Mouse (Mus musculus): ENCODE measurements at regions not wholly inside any gene's neighbourhood (a gene's known extent, or its start where the extent isn't known, plus 50 kb on each side); places are given as distances from the start of the nearest gene placed in this dataset.

- TF ChIP-seq CTCF (IDR thresholded peaks at IDR 0.05; ENCODE audit: low read depth): no peak
- H3K4me3 ChIP-seq (ENCODE audit: low read depth, low read length): no peak overlapping the region
- no peaks in the 10 kb centered on the region for H3K36me3 ChIP-seq (ENCODE audit: control insufficient read depth, insufficient read depth)
- H3K4me2 ChIP-seq (replicated peaks; ENCODE audit: low read depth): no peak overlapping the region
- no peaks in the 10 kb centered on the region for H3K4me1 ChIP-seq (replicated peaks; ENCODE audit: control insufficient read depth, insufficient read depth, low read length)
- no peak overlapping the region for H3K9ac ChIP-seq (ENCODE audit: low read depth, low read length)
- H3K27me3 ChIP-seq (replicated peaks; ENCODE audit: control insufficient read depth, insufficient read depth, low read length): no peaks in the 10 kb centered on the region
- H3K27ac ChIP-seq (ENCODE audit: low read depth, low read length): no peak overlapping the region
- 90% methylated on average over 2 of the region's 2 CpGs for WGBS
- H3K9me3 ChIP-seq (ENCODE audit: control insufficient read depth): no peaks in the 10 kb centered on the region
- ATAC-seq: no peak
These were observed 160.9 kb upstream of the Ednrb start for GRCm38 (mm10) chr14:104005132-104005531.

GRCm38 (mm10) chr14:104002421-104002820 lies 158.2 kb upstream of the Ednrb start:
- WGBS: 45% methylated on average over 1 of the region's 1 CpGs
- Histone ChIP-seq H3K36me3 (ENCODE audit: control insufficient read depth, insufficient read depth) (no peaks in the 10 kb centered on the region), H3K9ac (ENCODE audit: low read depth, low read length) (no peak overlapping the region), H3K4me2 (replicated peaks; ENCODE audit: low read depth) (no peak overlapping the region), H3K27me3 (replicated peaks; ENCODE audit: control insufficient read depth, insufficient read depth, low read length) (no peaks in the 10 kb centered on the region), H3K9me3 (ENCODE audit: control insufficient read depth) (no peaks in the 10 kb centered on the region), H3K27ac (ENCODE audit: low read depth, low read length) (no peak overlapping the region), H3K4me1 (replicated peaks; ENCODE audit: control insufficient read depth, insufficient read depth, low read length) (no peaks in the 10 kb centered on the region), H3K4me3 (ENCODE audit: low read depth, low read length) (no peak overlapping the region)
- no peak for ATAC-seq
- TF ChIP-seq CTCF (IDR thresholded peaks at IDR 0.05; ENCODE audit: low read depth): no peak

DNA sequence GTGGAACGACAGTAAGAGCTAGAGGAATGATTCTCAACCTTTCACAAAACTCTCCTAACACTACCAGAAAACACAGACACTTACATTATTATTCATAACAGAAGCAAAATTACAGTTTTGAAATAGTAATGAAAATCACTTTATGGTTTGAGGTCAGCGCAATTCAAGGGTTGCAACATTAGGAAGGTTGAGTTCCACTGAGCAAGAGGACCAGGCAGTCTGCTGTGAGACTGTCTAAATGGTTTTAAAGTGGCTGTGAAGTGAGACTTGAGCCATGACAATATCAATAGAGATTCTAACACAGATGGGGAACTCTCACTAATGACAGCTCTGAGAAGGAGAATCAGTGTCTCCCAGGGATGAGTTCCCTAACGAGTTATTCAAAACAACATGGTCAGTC lies 146.2 kb upstream of the Ednrb start:
- Histone ChIP-seq H3K27ac (ENCODE audit: low read depth, low read length) (no peak overlapping the region), H3K9me3 (ENCODE audit: control insufficient read depth) (no peaks in the 10 kb centered on the region), H3K4me2 (replicated peaks; ENCODE audit: low read depth) (0 out of 2 replicates have a peak overlapping the region, but pooled peaks have one; percentile 21), H3K4me3 (ENCODE audit: low read depth, low read length) (no peak overlapping the region), H3K36me3 (ENCODE audit: control insufficient read depth, insufficient read depth) (no peaks in the 10 kb centered on the region), H3K27me3 (replicated peaks; ENCODE audit: control insufficient read depth, insufficient read depth, low read length) (no peaks in the 10 kb centered on the region), H3K4me1 (replicated peaks; ENCODE audit: control insufficient read depth, insufficient read depth, low read length) (peaks cover 3% of the 10 kb centered on the region; the same call in 1 of the 2 replicates), H3K9ac (ENCODE audit: low read depth, low read length) (no peak overlapping the region)
- WGBS: 59% methylated on average over 3 of the region's 3 CpGs
- ATAC-seq: peak; percentile 44
- TF ChIP-seq CTCF (IDR thresholded peaks at IDR 0.05; ENCODE audit: low read depth): no peak

- peaks cover 3% of the 10 kb centered on the region; the same call in 1 of the 2 replicates for H3K4me1 ChIP-seq (replicated peaks; ENCODE audit: control insufficient read depth, insufficient read depth, low read length)
These were observed 145.7 kb upstream of the Ednrb start for GRCm38 (mm10) chr14:103989949-103990348.

GRCm38 (mm10) chr14:103987266-103987665 lies 143.1 kb upstream of the Ednrb start:
- WGBS: 85% methylated on average over 3 of the region's 3 CpGs
- no peak for ATAC-seq
- no peaks in the 10 kb centered on the region for H3K27me3 ChIP-seq (replicated peaks; ENCODE audit: control insufficient read depth, insufficient read depth, low read length)
- no peak overlapping the region for H3K27ac ChIP-seq (ENCODE audit: low read depth, low read length)
- no peaks in the 10 kb centered on the region for H3K4me1 ChIP-seq (replicated peaks; ENCODE audit: control insufficient read depth, insufficient read depth, low read length)
- H3K4me3 ChIP-seq (ENCODE audit: low read depth, low read length): no peak overlapping the region
- no peak overlapping the region for H3K4me2 ChIP-seq (replicated peaks; ENCODE audit: low read depth)
- H3K9me3 ChIP-seq (ENCODE audit: control insufficient read depth): no peaks in the 10 kb centered on the region
- no peak overlapping the region for H3K9ac ChIP-seq (ENCODE audit: low read depth, low read length)
- H3K36me3 ChIP-seq (ENCODE audit: control insufficient read depth, insufficient read depth): no peaks in the 10 kb centered on the region
- no peak for TF ChIP-seq CTCF (IDR thresholded peaks at IDR 0.05; ENCODE audit: low read depth)

More at GRCm38 (mm10) chr14:103989949-103990348, 145.7 kb upstream of the Ednrb start:
- Histone ChIP-seq H3K9me3 (ENCODE audit: control insufficient read depth) (no peaks in the 10 kb centered on the region), H3K27me3 (replicated peaks; ENCODE audit: control insufficient read depth, insufficient read depth, low read length) (no peaks in the 10 kb centered on the region), H3K4me3 (ENCODE audit: low read depth, low read length) (no peak overlapping the region), H3K4me2 (replicated peaks; ENCODE audit: low read depth) (0 out of 2 replicates have a peak overlapping the region, but pooled peaks have one; percentile 21), H3K36me3 (ENCODE audit: control insufficient read depth, insufficient read depth) (no peaks in the 10 kb centered on the region), H3K9ac (ENCODE audit: low read depth, low read length) (no peak overlapping the region), H3K27ac (ENCODE audit: low read depth, low read length) (no peak overlapping the region)
- TF ChIP-seq CTCF (IDR thresholded peaks at IDR 0.05; ENCODE audit: low read depth): no peak
- ATAC-seq: peak; percentile 98
- WGBS: 34% methylated on average over 1 of the region's 1 CpGs

- no peaks in the 10 kb centered on the region for H3K36me3 ChIP-seq (ENCODE audit: control insufficient read depth, insufficient read depth)
- no peak overlapping the region for H3K9ac ChIP-seq (ENCODE audit: low read depth, low read length)
- ATAC-seq: no peak
- no peaks in the 10 kb centered on the region for H3K4me1 ChIP-seq (replicated peaks; ENCODE audit: control insufficient read depth, insufficient read depth, low read length)
- H3K27ac ChIP-seq (ENCODE audit: low read depth, low read length): no peak overlapping the region
- 91% methylated on average over 5 of the region's 5 CpGs for WGBS
- TF ChIP-seq CTCF (IDR thresholded peaks at IDR 0.05; ENCODE audit: low read depth): no peak
- H3K27me3 ChIP-seq (replicated peaks; ENCODE audit: control insufficient read depth, insufficient read depth, low read length): no peaks in the 10 kb centered on the region
- H3K4me3 ChIP-seq (ENCODE audit: low read depth, low read length): no peak overlapping the region
- H3K9me3 ChIP-seq (ENCODE audit: control insufficient read depth): no peaks in the 10 kb centered on the region
- H3K4me2 ChIP-seq (replicated peaks; ENCODE audit: low read depth): no peak overlapping the region
These were observed 140.1 kb upstream of the Ednrb start for GRCm38 (mm10) chr14:103984349-103984748.

DNA sequence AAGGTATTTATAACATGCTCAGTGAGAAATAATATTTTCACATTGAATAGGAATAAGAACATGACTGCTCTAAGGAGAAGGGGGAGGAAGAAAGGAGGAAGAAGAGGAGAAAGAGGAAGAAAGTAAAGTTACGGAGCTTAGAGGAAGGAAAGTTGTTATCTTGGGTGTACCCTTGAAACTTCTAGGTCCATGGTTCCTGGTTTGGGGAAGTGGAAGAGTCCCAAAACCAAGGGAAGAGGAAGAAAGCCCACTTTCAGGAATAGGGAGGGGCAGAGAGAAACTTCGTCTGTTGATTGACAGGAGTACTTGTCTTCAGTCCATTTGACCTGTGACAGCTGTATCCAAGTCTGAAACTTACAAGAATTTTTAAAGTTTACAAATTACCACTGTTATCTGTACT lies 134.6 kb upstream of the Ednrb start:
- ATAC-seq: no peak
- H3K9ac ChIP-seq (ENCODE audit: low read depth, low read length): no peak overlapping the region
- 79% methylated on average over 2 of the region's 2 CpGs for WGBS
- no peak overlapping the region for H3K27ac ChIP-seq (ENCODE audit: low read depth, low read length)
- no peaks in the 10 kb centered on the region for H3K9me3 ChIP-seq (ENCODE audit: control insufficient read depth)
- no peaks in the 10 kb centered on the region for H3K36me3 ChIP-seq (ENCODE audit: control insufficient read depth, insufficient read depth)
- H3K27me3 ChIP-seq (replicated peaks; ENCODE audit: control insufficient read depth, insufficient read depth, low read length): no peaks in the 10 kb centered on the region
- H3K4me2 ChIP-seq (replicated peaks; ENCODE audit: low read depth): no peak overlapping the region
- peaks cover 10% of the 10 kb centered on the region; the same call in 1 of the 2 replicates for H3K4me1 ChIP-seq (replicated peaks; ENCODE audit: control insufficient read depth, insufficient read depth, low read length)
- TF ChIP-seq CTCF (IDR thresholded peaks at IDR 0.05; ENCODE audit: low read depth): no peak
- no peak overlapping the region for H3K4me3 ChIP-seq (ENCODE audit: low read depth, low read length)
